Mouse (Mus musculus) heart, embryonic 13.5 days (tissue): Measurements from ENCODE around the gene Abcd3. TPM values are rescaled to one million over a fixed set of nuclear protein-coding genes. Genes with fewer than 3 reads are reported as not detected.

Experiments
- ATAC-seq: fragments of 200-750 bp; cut with Nextera tagmentation; 2 replicates; pipeline ENCODE4 v1.8.0; 2017; ENCODE audit warnings: moderate TSS enrichment; ENCODE audit not compliant: insufficient number of reproducible peaks, low FRiP score, low TSS enrichment; ENCODE audit errors: extremely low read depth
- H3K27ac ChIP-seq: fragments of 300-500 bp; sonication (generic); replicated peaks from 2 replicates; pipeline ENCODE4 v1.5.1; 2015; ENCODE audit warnings: moderate library complexity, mild to moderate bottlenecking, inconsistent platforms
- H3K27me3 ChIP-seq: fragments of 300-500 bp; sonication (generic); replicated peaks from 2 replicates; pipeline ENCODE4 v1.6.1; 2015; ENCODE audit warnings: mild to moderate bottlenecking, inconsistent platforms
- H3K36me3 ChIP-seq: fragments of 300-500 bp; sonication (generic); 2 replicates; pipeline ENCODE4 v1.6.1; 2015; ENCODE audit warnings: mild to moderate bottlenecking, inconsistent platforms
- H3K4me1 ChIP-seq: fragments of 300-500 bp; sonication (generic); 2 replicates; pipeline ENCODE4 v1.6.1; 2015; ENCODE audit warnings: inconsistent platforms
- H3K4me2 ChIP-seq: fragments of 300-500 bp; sonication (generic); 2 replicates; pipeline ENCODE4 v1.6.1; 2015; ENCODE audit warnings: inconsistent platforms, mild to moderate bottlenecking, moderate library complexity
- H3K4me3 ChIP-seq: fragments of 300-500 bp; sonication (generic); 2 replicates; pipeline ENCODE4 v1.5.1; 2015; ENCODE audit warnings: moderate library complexity, mild to moderate bottlenecking, inconsistent platforms
- H3K9ac ChIP-seq: fragments of 300-500 bp; sonication (generic); 2 replicates; pipeline ENCODE4 v1.6.1; 2015; ENCODE audit warnings: inconsistent platforms, mild to moderate bottlenecking, moderate library complexity
- H3K9me3 ChIP-seq: fragments of 300-500 bp; sonication (generic); 2 replicates; pipeline ENCODE4 v1.6.1; 2016; ENCODE audit warnings: inconsistent platforms
- WGBS: fragments of 180-500 bp; shearing (Covaris S2); methylation state at CpG from one replicate; pipeline ENCODE4 v1.1.7; 2015; ENCODE audit warnings: mixed read lengths; 5-methylcytosine and 5-hydroxymethylcytosine counted together
- polyA plus RNA-seq: library from polyadenylated mRNA; unstranded; fragments of >200 nt; fragmentation: Nextera tagmentation; extraction: Ambion mirVana; gene quantifications from 2 replicates; pipeline ENCODE4 v1.2.1, GENCODE M21; 2015

Abcd3 gene
- polyA plus RNA-seq, 1 experiment from 2014 or later = 37.5 TPM

DNA sequence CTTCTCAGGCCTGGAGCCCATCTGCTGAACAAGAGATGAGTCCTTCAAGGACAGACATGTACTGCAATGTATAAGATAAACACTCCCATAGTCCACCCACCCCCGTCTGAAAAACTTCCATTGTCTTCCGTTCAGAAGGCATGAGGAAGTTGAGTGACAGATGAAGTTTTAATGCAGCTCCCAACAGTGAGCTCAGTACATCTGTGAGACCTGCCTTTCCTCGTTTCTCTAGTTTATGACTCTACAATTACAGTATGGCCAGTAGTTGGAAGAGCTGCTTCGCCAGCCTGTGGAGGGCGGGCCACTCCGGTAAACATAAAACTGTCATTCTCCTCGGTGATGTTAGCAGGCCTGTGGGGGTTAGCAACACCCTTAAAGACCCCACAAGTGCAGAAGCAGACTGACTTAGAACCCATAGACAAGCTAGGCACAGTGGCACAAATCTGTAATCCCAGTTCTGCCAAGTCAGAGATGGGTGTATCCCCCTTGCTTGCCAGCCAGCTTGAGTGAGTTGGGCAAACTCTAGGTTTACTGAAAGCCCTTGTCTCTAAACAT is 27.3 kb upstream of the Abcd3 start:
- Histone ChIP-seq H3K9ac (no peak overlapping the region), H3K27me3 (no peaks in the 10 kb centered on the region), H3K4me3 (no peak overlapping the region), H3K4me1 (no peaks in the 10 kb centered on the region), H3K36me3 (no peaks in the 10 kb centered on the region), H3K27ac (no peak overlapping the region), H3K4me2 (no peak overlapping the region), H3K9me3 (peaks cover 4% of the 10 kb centered on the region; the same call in 1 of the 2 replicates)
- WGBS = 56% methylated on average over 7 of the region's 7 CpGs
- no peak for ATAC-seq

GRCm38 (mm10) chr3:121841412-121842014 is 26.4 kb upstream of the Abcd3 start:
- Histone ChIP-seq H3K9ac (no peak overlapping the region), H3K27ac (no peak overlapping the region), H3K9me3 (peaks cover 4% of the 10 kb centered on the region; the same call in 1 of the 2 replicates), H3K4me3 (no peak overlapping the region), H3K4me1 (no peaks in the 10 kb centered on the region), H3K4me2 (no peak overlapping the region), H3K27me3 (no peaks in the 10 kb centered on the region), H3K36me3 (no peaks in the 10 kb centered on the region)
- no peak for ATAC-seq
- WGBS = 64% methylated on average over 9 of the region's 9 CpGs

DNA sequence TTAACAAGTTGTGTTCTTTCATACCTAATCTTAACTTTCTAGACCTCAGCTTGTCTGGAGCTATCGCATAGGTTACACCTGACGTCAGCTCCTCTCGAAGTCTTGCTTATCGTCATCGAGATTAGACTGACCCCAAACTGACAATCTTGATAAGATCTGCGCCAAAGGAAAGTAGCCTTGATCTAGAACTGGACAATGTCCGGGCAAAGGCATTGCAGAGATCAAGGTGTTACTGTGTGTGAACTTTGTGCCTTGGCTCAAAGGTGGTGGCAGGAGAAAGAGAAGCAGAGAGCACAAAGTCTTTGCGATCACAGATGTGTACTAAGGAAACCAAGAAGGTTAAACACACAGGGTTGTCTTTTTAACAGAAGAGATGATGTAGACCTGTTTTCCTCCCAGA is 25.2 kb upstream of the Abcd3 start:
- Histone ChIP-seq H3K4me1 (no peaks in the 10 kb centered on the region), H3K4me3 (no peak overlapping the region), H3K9ac (no peak overlapping the region), H3K36me3 (no peaks in the 10 kb centered on the region), H3K9me3 (peaks cover 4% of the 10 kb centered on the region; the same call in 1 of the 2 replicates), H3K4me2 (no peak overlapping the region), H3K27ac (no peak overlapping the region), H3K27me3 (no peaks in the 10 kb centered on the region)
- WGBS = 70% methylated on average over 8 of the region's 8 CpGs
- no peak for ATAC-seq

DNA sequence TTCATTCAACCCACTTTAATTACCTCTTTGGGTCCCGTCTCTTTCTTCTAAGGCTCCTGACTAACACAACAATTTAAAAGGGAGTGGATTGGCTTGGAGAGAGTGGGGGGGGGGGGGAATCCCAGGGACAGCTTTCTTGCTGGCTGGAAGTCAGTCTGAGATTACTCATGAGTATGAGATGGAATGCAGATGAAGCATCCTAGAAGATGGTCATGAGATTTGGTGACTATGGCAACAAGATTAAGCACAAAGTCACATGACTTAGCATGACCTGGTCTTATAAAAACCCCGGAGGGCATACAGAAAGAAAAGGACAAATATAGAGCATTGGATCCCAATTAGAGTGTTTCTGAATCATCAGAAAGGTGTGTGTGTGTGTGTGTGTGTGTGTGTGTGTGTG is 19.6 kb upstream of the Abcd3 start:
- Histone ChIP-seq H3K9me3 (peaks cover 4% of the 10 kb centered on the region; the same call in 1 of the 2 replicates), H3K4me3 (no peak overlapping the region), H3K27me3 (0 out of 2 replicates have a peak, but pooled peaks cover 3% of the 10 kb centered on the region), H3K27ac (no peak overlapping the region), H3K9ac (no peak overlapping the region), H3K4me1 (no peaks in the 10 kb centered on the region), H3K36me3 (no peaks in the 10 kb centered on the region), H3K4me2 (no peak overlapping the region)
- WGBS = 78% methylated on average over 2 of the region's 2 CpGs
- ATAC-seq = no peak

- 73% methylated on average over 4 of the region's 4 CpGs for WGBS
These were observed 19.1 kb upstream of the Abcd3 start for GRCm38 (mm10) chr3:121834250-121834649.

DNA sequence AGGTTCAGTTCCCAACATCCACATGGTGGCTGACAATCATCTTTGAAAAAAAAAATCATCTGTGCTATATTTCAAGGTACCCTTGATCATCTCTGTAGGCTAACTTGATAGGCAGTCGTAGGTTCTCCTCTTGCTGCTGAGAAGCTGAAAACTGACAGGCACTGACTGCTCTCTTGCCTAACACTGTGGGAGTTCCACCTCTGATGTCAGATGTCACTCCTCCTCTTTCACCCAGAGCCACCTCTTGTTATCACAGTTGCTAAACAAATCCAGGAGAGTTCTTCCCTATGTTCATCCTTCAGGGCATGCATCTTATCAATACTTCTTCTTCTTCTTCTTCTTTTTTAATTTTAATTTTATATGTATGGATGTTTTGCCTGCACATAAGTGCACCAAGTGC is 10.0 kb upstream of the Abcd3 start:
- Histone ChIP-seq H3K9ac (no peak overlapping the region), H3K4me3 (no peak overlapping the region), H3K4me2 (no peak overlapping the region), H3K9me3 (peaks cover 3% of the 10 kb centered on the region; the same call in 1 of the 2 replicates), H3K4me1 (no peaks in the 10 kb centered on the region), H3K36me3 (no peaks in the 10 kb centered on the region), H3K27ac (no peak overlapping the region), H3K27me3 (no peaks in the 10 kb centered on the region)
- 46% methylated on average over 1 of the region's 1 CpGs for WGBS
- no peak for ATAC-seq

More at GRCm38 (mm10) chr3:121834250-121834649, 19.1 kb upstream of the Abcd3 start:
- Histone ChIP-seq H3K4me1 (no peaks in the 10 kb centered on the region), H3K27ac (no peak overlapping the region), H3K9ac (no peak overlapping the region), H3K9me3 (peaks cover 4% of the 10 kb centered on the region; the same call in 1 of the 2 replicates), H3K4me2 (no peak overlapping the region), H3K36me3 (no peaks in the 10 kb centered on the region), H3K4me3 (no peak overlapping the region), H3K27me3 (0 out of 2 replicates have a peak, but pooled peaks cover 3% of the 10 kb centered on the region)
- ATAC-seq = no peak

GRCm38 (mm10) chr3:121824319-121824718 is 9.2 kb upstream of the Abcd3 start:
- H3K4me1 ChIP-seq = no peaks in the 10 kb centered on the region
- H3K4me2 ChIP-seq = no peak overlapping the region
- ATAC-seq = no peak
- H3K4me3 ChIP-seq = no peak overlapping the region
- no peak overlapping the region for H3K27ac ChIP-seq
- H3K36me3 ChIP-seq = no peaks in the 10 kb centered on the region
- H3K9ac ChIP-seq = no peak overlapping the region
- peaks cover 3% of the 10 kb centered on the region; the same call in 1 of the 2 replicates for H3K9me3 ChIP-seq
- no peaks in the 10 kb centered on the region for H3K27me3 ChIP-seq
- WGBS = 88% methylated on average over 1 of the region's 1 CpGs

GRCm38 (mm10) chr3:121822643-121823042 is 7.5 kb upstream of the Abcd3 start:
- no peak overlapping the region for H3K4me2 ChIP-seq
- no peaks in the 10 kb centered on the region for H3K4me1 ChIP-seq
- WGBS = 82% methylated on average over 5 of the region's 5 CpGs
- H3K27me3 ChIP-seq = no peaks in the 10 kb centered on the region
- no peak overlapping the region for H3K9ac ChIP-seq
- ATAC-seq = no peak
- H3K27ac ChIP-seq = no peak overlapping the region
- H3K9me3 ChIP-seq = no peaks in the 10 kb centered on the region; the same call in 1 of the 2 replicates
- no peak overlapping the region for H3K4me3 ChIP-seq
- no peaks in the 10 kb centered on the region for H3K36me3 ChIP-seq

GRCm38 (mm10) chr3:121821559-121822143 is 6.5 kb upstream of the Abcd3 start:
- Histone ChIP-seq H3K4me3 (no peak overlapping the region), H3K4me2 (no peak overlapping the region), H3K9ac (no peak overlapping the region), H3K4me1 (no peaks in the 10 kb centered on the region), H3K9me3 (no peaks in the 10 kb centered on the region), H3K27ac (no peak overlapping the region), H3K36me3 (no peaks in the 10 kb centered on the region), H3K27me3 (no peaks in the 10 kb centered on the region)
- ATAC-seq = no peak
- WGBS = 73% methylated on average over 8 of the region's 8 CpGs

- H3K27ac ChIP-seq = no peak overlapping the region
- WGBS = 67% methylated on average over 3 of the region's 3 CpGs
- H3K36me3 ChIP-seq = no peaks in the 10 kb centered on the region
- H3K27me3 ChIP-seq = no peaks in the 10 kb centered on the region
- no peak for ATAC-seq
- H3K9me3 ChIP-seq = no peaks in the 10 kb centered on the region
- no peak overlapping the region for H3K9ac ChIP-seq
- no peak overlapping the region for H3K4me3 ChIP-seq
- peaks cover 5% of the 10 kb centered on the region; the same call in 1 of the 2 replicates for H3K4me1 ChIP-seq
- no peak overlapping the region for H3K4me2 ChIP-seq
These were observed 4.6 kb upstream of the Abcd3 start for GRCm38 (mm10) chr3:121819693-121820200.

DNA sequence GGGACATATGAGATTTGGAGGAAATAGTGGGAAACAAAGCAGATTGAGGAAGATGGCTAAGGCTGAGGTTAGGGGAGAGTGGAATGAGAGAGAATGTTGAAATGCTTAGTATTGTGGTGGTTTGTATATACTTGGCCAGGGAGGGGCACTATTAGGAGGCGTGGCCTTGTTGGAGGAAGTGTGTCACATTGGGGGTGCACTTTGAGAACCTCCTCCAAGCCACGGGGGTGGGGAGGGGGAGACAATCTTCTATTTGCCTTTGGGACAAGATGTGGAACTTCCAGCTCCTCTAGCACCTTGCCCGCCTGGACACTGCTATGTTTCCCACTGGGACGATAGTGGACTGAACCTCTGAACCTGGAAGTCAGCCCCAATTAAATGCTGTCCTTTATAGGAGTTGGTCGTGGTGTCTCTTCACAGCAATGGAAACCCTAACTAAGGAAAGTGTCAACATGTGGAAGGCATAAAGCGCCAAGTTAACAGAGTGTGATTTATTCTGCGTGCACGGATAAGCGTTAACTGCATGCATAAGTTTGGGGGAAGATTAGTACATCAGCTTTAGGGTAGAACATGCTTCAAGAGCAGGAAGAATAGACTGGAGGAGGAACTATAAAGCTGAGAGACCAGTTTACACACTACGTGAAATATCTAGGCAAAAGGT is 3.8 kb upstream of the Abcd3 start:
- Histone ChIP-seq H3K9me3 (no peaks in the 10 kb centered on the region), H3K4me3 (no peak overlapping the region), H3K4me1 (peaks cover 7% of the 10 kb centered on the region), H3K36me3 (no peaks in the 10 kb centered on the region), H3K27me3 (no peaks in the 10 kb centered on the region), H3K9ac (no peak overlapping the region), H3K27ac (no peak overlapping the region), H3K4me2 (no peak overlapping the region)
- ATAC-seq = no peak
- 76% methylated on average over 10 of the region's 10 CpGs for WGBS
